10 mouse cellular contexts compared by ENCODE assay signal in the genomic region with DNA sequence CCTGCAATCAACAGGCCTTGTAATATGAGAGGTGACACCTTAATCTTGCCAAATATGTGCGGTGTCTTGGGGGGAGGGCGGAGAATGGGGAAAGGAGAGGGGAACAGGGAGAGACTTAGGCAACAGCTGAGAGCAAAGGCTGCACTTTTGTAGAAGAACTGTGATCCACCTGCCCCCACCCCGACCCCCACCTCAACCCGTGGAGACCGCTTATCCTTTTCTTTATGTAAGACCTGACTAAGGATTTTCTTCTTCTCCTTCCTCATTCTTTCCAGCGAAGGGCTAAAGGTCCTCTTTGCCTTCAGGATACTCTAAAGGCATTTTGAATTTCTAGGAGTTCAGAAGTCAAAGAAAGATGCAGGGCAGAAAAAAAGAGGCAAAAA. TPM values are rescaled to one million over a fixed set of nuclear protein-coding genes. Genes with fewer than 3 reads are reported as not detected.
A peak's percentile ranks its signal among the peaks of the same experiment; 100 is the strongest.
DNase-seq lines count a peak whose midpoint lies in the region; ATAC-seq and TF ChIP-seq lines count a peak whose summit lies in the region.
"Had no signal": no experiment of that assay in that cellular context is flagged by ENCODE, and none has a peak within 500 bp of the region (broad histone marks: within the 10 kb centered on the region; RNA-seq: fewer than 3 reads in every experiment).

No protein-coding gene starts in this region.

- no peak for TF ChIP-seq CTCF in heart, postnatal 0 days (IDR thresholded peaks at IDR 0.05; ENCODE audit: low read depth)
- no peak for TF ChIP-seq CTCF in midbrain, postnatal 0 days (IDR thresholded peaks at IDR 0.05)
- TF ChIP-seq CTCF in cerebellum, adult 2 months (IDR thresholded peaks at IDR 0.05; ENCODE audit: borderline replicate concordance, insufficient read depth, low read depth, low read length): no peak

- no peak for TF ChIP-seq POLR2A in cerebellum, adult 2 months (IDR thresholded peaks at IDR 0.05; ENCODE audit: borderline replicate concordance, insufficient read depth, low read length)

- no peak for ATAC-seq in heart, postnatal 0 days (ENCODE audit: insufficient read depth, low read depth)
- no peak for ATAC-seq in embryonic facial prominence, embryonic 13.5 days (ENCODE audit: insufficient number of reproducible peaks, insufficient read depth, low FRiP score, low TSS enrichment, low read depth)
- ATAC-seq in hindbrain, embryonic 16.5 days: no peak
- no peak for ATAC-seq in midbrain, postnatal 0 days (ENCODE audit: low FRiP score)
- no peak for ATAC-seq in CD4-positive, CD25-positive, alpha-beta regulatory T cell, adult 4 months

- 12% methylated on average over 6 of the region's 6 CpGs for WGBS in heart, postnatal 0 days
- 2% methylated on average over 6 of the region's 6 CpGs for WGBS in embryonic facial prominence, embryonic 13.5 days
- WGBS in hindbrain, embryonic 16.5 days: 5% methylated on average over 6 of the region's 6 CpGs
- 6% methylated on average over 6 of the region's 6 CpGs for WGBS in midbrain, postnatal 0 days
- WGBS in cerebellum, adult 2 months: 56% methylated on average over 6 of the region's 6 CpGs

- no peak for DNase-seq in heart, postnatal 0 days (ENCODE audit: low spot score)
- DNase-seq in heart, adult 18-20 months: no peak
- no peak for DNase-seq in midbrain, postnatal 0 days (ENCODE audit: low spot score)
- no peak for DNase-seq in cerebellum, adult 9-10 months
- DNase-seq in cerebellum, adult 2 months: no peak
- DNase-seq: adrenal gland, postnatal 25 days; gastrocnemius, postnatal 36 days had no signal

- no peaks in the 10 kb centered on the region for H3K9me3 ChIP-seq in heart, postnatal 0 days (replicated peaks; ENCODE audit: control insufficient read depth, low read length)
- no peaks in the 10 kb centered on the region for H3K9me3 ChIP-seq in embryonic facial prominence, embryonic 13.5 days
- no peaks in the 10 kb centered on the region for H3K9me3 ChIP-seq in hindbrain, embryonic 16.5 days (ENCODE audit: control insufficient read depth, low read length)
- no peaks in the 10 kb centered on the region for H3K9me3 ChIP-seq in midbrain, postnatal 0 days (ENCODE audit: low read length)

- no peak for TF ChIP-seq EP300 in heart, postnatal 0 days (IDR thresholded peaks at IDR 0.05; ENCODE audit: low read depth)

- H3K36me3 ChIP-seq in heart, postnatal 0 days (replicated peaks; ENCODE audit: control insufficient read depth, insufficient read depth, low read length): no peaks in the 10 kb centered on the region
- H3K36me3 ChIP-seq in embryonic facial prominence, embryonic 13.5 days: no peaks in the 10 kb centered on the region
- H3K36me3 ChIP-seq in hindbrain, embryonic 16.5 days (ENCODE audit: control insufficient read depth, insufficient read depth, low read length): no peaks in the 10 kb centered on the region
- H3K36me3 ChIP-seq in midbrain, postnatal 0 days (ENCODE audit: insufficient read depth, low read length): no peaks in the 10 kb centered on the region

- no peak overlapping the region for H3K27ac ChIP-seq in heart, postnatal 0 days (ENCODE audit: low read depth)
- peak overlapping the region; percentile 86 for H3K27ac ChIP-seq in embryonic facial prominence, embryonic 13.5 days
- no peak overlapping the region for H3K27ac ChIP-seq in hindbrain, embryonic 16.5 days (ENCODE audit: low read depth, low read length)
- H3K27ac ChIP-seq in midbrain, postnatal 0 days (ENCODE audit: low read depth, low read length): no peak overlapping the region
- no peak overlapping the region for H3K27ac ChIP-seq in cerebellum, adult 2 months (ENCODE audit: insufficient read depth, low read length)

- H3K4me2 ChIP-seq in heart, postnatal 0 days (ENCODE audit: low read depth, low read length): peak overlapping the region; percentile 67
- peak overlapping the region; percentile 91 for H3K4me2 ChIP-seq in embryonic facial prominence, embryonic 13.5 days
- peak overlapping the region; percentile 58 for H3K4me2 ChIP-seq in hindbrain, embryonic 16.5 days (ENCODE audit: low read length)
- peak overlapping the region; percentile 45; the same call in 1 of the 2 replicates for H3K4me2 ChIP-seq in midbrain, postnatal 0 days (ENCODE audit: low read depth, low read length, poor library complexity, severe bottlenecking)

- peak overlapping the region; percentile 30 for H3K4me3 ChIP-seq in heart, postnatal 0 days (ENCODE audit: low read depth, low read length)
- H3K4me3 ChIP-seq in embryonic facial prominence, embryonic 13.5 days: peak overlapping the region; percentile 67
- peak overlapping the region; percentile 24 for H3K4me3 ChIP-seq in hindbrain, embryonic 16.5 days (ENCODE audit: low read length)
- peak overlapping the region; percentile 27 for H3K4me3 ChIP-seq in midbrain, postnatal 0 days (ENCODE audit: low read depth, low read length)
- H3K4me3 ChIP-seq in cerebellum, adult 2 months (replicated peaks; ENCODE audit: insufficient read depth, low read depth, low read length): no peak overlapping the region

- H3K4me1 ChIP-seq in heart, postnatal 0 days (ENCODE audit: control insufficient read depth, insufficient read depth): peaks cover 20% of the 10 kb centered on the region
- H3K4me1 ChIP-seq in embryonic facial prominence, embryonic 13.5 days: peaks cover 35% of the 10 kb centered on the region
- H3K4me1 ChIP-seq in hindbrain, embryonic 16.5 days (ENCODE audit: control insufficient read depth, insufficient read depth, low read depth, low read length): peaks cover 32% of the 10 kb centered on the region
- peaks cover 14% of the 10 kb centered on the region; the same call in 1 of the 2 replicates for H3K4me1 ChIP-seq in midbrain, postnatal 0 days (ENCODE audit: insufficient read depth, low read length)
- peaks cover under 1% of the 10 kb centered on the region; the same call in 1 of the 2 replicates for H3K4me1 ChIP-seq in cerebellum, adult 2 months (ENCODE audit: control insufficient read depth, insufficient read depth, low read length)

- H3K9ac ChIP-seq in heart, postnatal 0 days (replicated peaks; ENCODE audit: low read depth, low read length): no peak overlapping the region
- H3K9ac ChIP-seq in embryonic facial prominence, embryonic 13.5 days: peak overlapping the region; percentile 80; the same call in 1 of the 2 replicates
- H3K9ac ChIP-seq in hindbrain, embryonic 16.5 days (ENCODE audit: low read depth, low read length): no peak overlapping the region
- no peak overlapping the region for H3K9ac ChIP-seq in midbrain, postnatal 0 days (replicated peaks; ENCODE audit: low read length, poor library complexity, severe bottlenecking)

- peaks cover 23% of the 10 kb centered on the region for H3K27me3 ChIP-seq in heart, postnatal 0 days (ENCODE audit: control insufficient read depth, insufficient read depth, low read length)
- no peaks in the 10 kb centered on the region for H3K27me3 ChIP-seq in embryonic facial prominence, embryonic 13.5 days
- H3K27me3 ChIP-seq in hindbrain, embryonic 16.5 days (replicated peaks; ENCODE audit: control insufficient read depth, insufficient read depth, low read length): peaks cover 31% of the 10 kb centered on the region
- peaks cover 50% of the 10 kb centered on the region for H3K27me3 ChIP-seq in midbrain, postnatal 0 days (ENCODE audit: insufficient read depth, low read length)
- H3K27me3 ChIP-seq in cerebellum, adult 2 months (ENCODE audit: control insufficient read depth, insufficient read depth, low read length): no peaks in the 10 kb centered on the region

RNA-seq across cellular contexts. Expression of a gene that starts 0.5 kb away (rescaled TPM):
- total RNA-seq in heart, postnatal 0 days (2014; rRNA removed; ENCODE audit: low replicate concordance): 5.2 and 8.3 TPM in 2 replicates
- 5.5 and 6.1 TPM in 2 replicates for polyA plus RNA-seq in heart, postnatal 0 days (2015; fragmentation: Nextera tagmentation; extraction: Ambion mirVana)
- 1 to 10 TPM; 2.8 to 3.4 TPM for total RNA-seq in heart, adult 18-20 months (2021)
- polyA plus RNA-seq in embryonic facial prominence, embryonic 13.5 days (2015; fragmentation: Nextera tagmentation; extraction: Ambion mirVana): 35.3 and 41.1 TPM in 2 replicates
- polyA plus RNA-seq in hindbrain, embryonic 16.5 days (2015; fragmentation: Nextera tagmentation; extraction: Ambion mirVana): 5.2 and 5.5 TPM in 2 replicates
- 3.0 and 3.4 TPM in 2 replicates for total RNA-seq in midbrain, postnatal 0 days (2014; rRNA removed)
- 2.3 and 2.7 TPM in 2 replicates for polyA plus RNA-seq in midbrain, postnatal 0 days (2015; fragmentation: Nextera tagmentation; extraction: Ambion mirVana)
- not detected for polyA plus RNA-seq in CD4-positive, CD25-positive, alpha-beta regulatory T cell, adult 4 months (2017; shearing (Covaris generic))
- 7.9 and 11.8 TPM in 2 replicates for polyA plus RNA-seq in cerebellum, adult 2 months (2012; rRNA removed)
